Mouse (Mus musculus) olfactory bulb, adult 2 months (tissue): ENCODE results near the gene Clca4a.

Experiments
- CTCF ChIP-seq: fragments of 200-500 bp; IDR thresholded peaks from 2 replicates; pipeline ENCODE4 v1.5.1; 2012; ENCODE audit warnings: low read depth, mild to moderate bottlenecking, low read length, moderate library complexity; ENCODE audit not compliant: insufficient read depth
- POLR2A ChIP-seq: fragments of 200-500 bp; IDR thresholded peaks from 2 replicates; pipeline ENCODE4 v1.6.1; 2012; ENCODE audit warnings: mild to moderate bottlenecking, low read depth, low read length, moderate library complexity; ENCODE audit not compliant: insufficient read depth

DNA sequence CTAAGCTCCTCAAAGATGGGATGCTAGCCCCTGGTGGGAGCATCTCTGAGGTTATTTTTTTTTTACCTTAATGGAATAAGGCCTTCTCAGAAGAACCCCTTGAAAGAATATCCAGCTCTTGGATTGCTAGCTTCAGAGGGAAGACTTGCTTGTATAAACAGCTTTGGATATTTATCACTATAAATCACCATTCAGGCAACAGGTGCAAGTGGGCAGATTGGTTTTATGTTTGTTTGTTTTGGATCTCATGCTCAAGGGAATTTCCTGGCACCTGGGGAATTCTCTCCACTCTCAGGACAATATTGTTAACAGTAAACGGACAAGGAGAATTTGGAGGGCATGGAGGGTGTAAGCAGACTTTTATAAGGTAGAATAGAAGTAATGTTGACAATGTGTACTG lies 26.1 kb upstream of the Clca4a start:
- TF ChIP-seq CTCF = no peak
- no peak for TF ChIP-seq POLR2A
